Mouse (Mus musculus): ENCODE results near the gene Ros1. TPM values are rescaled to one million over a fixed set of nuclear protein-coding genes. Genes with fewer than 3 reads are reported as not detected.

The Ros1 gene
- total RNA-seq (2018; cell fraction: chromatin; rRNA removed), result not detected
- not detected for total RNA-seq (2018; cell fraction: cytosol; rRNA removed)
- total RNA-seq (2018; cell fraction: nucleus; rRNA removed), result not detected
- not detected in 3 replicates for polyA plus RNA-seq (2018)

DNA sequence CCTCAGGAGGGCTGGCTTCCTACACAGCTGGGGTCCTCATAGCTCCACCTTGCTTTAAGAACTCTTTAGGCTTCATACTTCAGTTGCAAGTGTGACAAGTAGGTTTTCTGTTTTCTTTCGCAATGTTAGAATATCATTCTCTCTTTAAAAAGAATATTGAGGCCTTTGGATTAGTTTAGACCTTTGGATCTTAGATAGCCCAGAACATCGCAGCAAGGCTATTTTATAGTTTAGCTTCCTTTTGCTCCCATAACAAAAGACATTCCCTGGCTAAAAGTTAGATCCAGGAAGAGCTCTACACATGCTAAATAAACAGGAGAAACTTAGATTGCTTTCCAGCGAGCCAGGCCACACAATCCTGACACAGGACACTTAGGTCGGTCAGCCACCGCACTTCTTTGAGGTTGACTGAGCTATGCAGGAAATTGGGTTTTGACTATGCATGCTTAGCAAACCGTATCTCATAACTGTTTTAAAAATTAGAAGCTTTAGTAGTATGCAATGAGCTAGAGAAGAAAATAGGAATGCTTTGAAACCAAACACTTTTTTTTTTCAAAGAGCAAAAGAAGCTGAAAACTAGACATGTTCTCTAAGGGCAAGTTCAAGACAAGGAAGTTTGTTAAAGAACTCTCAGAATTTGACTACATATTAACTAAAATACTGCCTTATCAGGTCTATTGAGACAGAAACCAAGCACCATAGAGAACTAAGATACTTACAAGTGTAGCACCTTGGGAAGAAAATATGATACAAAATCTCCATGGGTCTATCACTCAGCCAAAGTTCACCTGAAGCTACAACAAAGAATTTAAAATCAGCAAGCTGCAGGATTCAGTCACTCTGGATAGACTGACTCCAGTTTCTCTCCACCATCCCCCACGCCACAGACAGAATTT lies at the start of gene Ros1:
Ros1 (minus strand) TSS at position 288 of the 896 bp plus-strand sequence.
- no peaks in the 10 kb centered on the region for H3K36me3 ChIP-seq (ENCODE audit: inconsistent target)
- 85% methylated on average over 7 of the region's 7 CpGs for WGBS (ENCODE audit: missing documents)
- no peak within 1 kb of the TSS for H3K27ac ChIP-seq
- no peaks in the 10 kb centered on the region for H3K79me2 ChIP-seq (ENCODE audit: inconsistent target)
- no peak within 1 kb of the TSS for H3K4me3 ChIP-seq (ENCODE audit: inconsistent target)

DNA sequence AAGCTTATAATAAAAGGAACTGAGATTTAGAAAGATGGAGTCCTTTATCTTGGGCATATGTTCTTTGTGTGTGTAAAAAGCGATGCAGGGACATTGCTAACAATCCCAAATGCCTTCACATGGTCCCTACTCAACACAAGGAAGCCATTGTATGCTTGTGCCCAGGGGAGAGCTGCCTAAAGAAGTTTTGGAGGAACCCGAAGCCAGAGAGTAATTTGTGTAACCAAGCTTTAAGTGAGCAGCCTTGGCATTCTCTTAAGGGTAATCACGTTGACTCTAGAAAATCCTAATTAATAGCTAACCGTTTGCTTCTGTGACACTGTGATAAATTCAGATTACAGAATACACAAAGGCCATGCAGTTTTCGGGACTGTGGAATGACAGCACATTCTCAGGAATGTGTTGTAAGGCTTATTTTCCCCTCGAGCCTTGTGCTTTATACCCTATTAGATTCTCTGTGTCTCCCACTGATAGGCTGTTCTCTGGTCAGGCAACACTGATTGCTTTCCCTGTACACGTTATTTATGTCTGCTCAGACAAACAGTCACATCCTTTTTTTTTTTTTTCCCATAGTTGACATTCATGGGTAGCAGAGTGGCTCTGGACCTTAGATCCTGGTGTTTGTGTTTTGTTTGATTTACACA lies 47.8 kb upstream of the Ros1 start:
- no peak overlapping the region for H3K27ac ChIP-seq
- H3K79me2 ChIP-seq (ENCODE audit: inconsistent target), result no peaks in the 10 kb centered on the region
- H3K4me3 ChIP-seq (ENCODE audit: inconsistent target), result no peak overlapping the region
- no peaks in the 10 kb centered on the region for H3K36me3 ChIP-seq (ENCODE audit: inconsistent target)
- WGBS (ENCODE audit: missing documents), result 90% methylated on average over 7 of the region's 7 CpGs

- H3K4me3 ChIP-seq (ENCODE audit: inconsistent target), result no peak overlapping the region
- H3K79me2 ChIP-seq (ENCODE audit: inconsistent target), result no peaks in the 10 kb centered on the region
- no peak overlapping the region for H3K27ac ChIP-seq
- WGBS (ENCODE audit: missing documents), result 96% methylated on average over 5 of the region's 5 CpGs
- no peaks in the 10 kb centered on the region for H3K36me3 ChIP-seq (ENCODE audit: inconsistent target)
Observed at GRCm38 (mm10) chr10:52242015-52242414, 47.0 kb upstream of the Ros1 start.

- Histone ChIP-seq H3K36me3 (ENCODE audit: inconsistent target) (no peaks in the 10 kb centered on the region), H3K4me3 (ENCODE audit: inconsistent target) (no peak overlapping the region), H3K27ac (no peak overlapping the region), H3K79me2 (ENCODE audit: inconsistent target) (no peaks in the 10 kb centered on the region)
- 89% methylated on average over 5 of the region's 5 CpGs for WGBS (ENCODE audit: missing documents)
Observed at GRCm38 (mm10) chr10:52235461-52235860, 40.4 kb upstream of the Ros1 start.

- 17% methylated on average over 7 of the region's 7 CpGs for WGBS (ENCODE audit: missing documents)
- no peak overlapping the region for H3K27ac ChIP-seq
- no peak overlapping the region for H3K4me3 ChIP-seq (ENCODE audit: inconsistent target)
- no peaks in the 10 kb centered on the region for H3K79me2 ChIP-seq (ENCODE audit: inconsistent target)
- H3K36me3 ChIP-seq (ENCODE audit: inconsistent target), result no peaks in the 10 kb centered on the region
Observed at GRCm38 (mm10) chr10:52234654-52234981, 39.6 kb upstream of the Ros1 start.

DNA sequence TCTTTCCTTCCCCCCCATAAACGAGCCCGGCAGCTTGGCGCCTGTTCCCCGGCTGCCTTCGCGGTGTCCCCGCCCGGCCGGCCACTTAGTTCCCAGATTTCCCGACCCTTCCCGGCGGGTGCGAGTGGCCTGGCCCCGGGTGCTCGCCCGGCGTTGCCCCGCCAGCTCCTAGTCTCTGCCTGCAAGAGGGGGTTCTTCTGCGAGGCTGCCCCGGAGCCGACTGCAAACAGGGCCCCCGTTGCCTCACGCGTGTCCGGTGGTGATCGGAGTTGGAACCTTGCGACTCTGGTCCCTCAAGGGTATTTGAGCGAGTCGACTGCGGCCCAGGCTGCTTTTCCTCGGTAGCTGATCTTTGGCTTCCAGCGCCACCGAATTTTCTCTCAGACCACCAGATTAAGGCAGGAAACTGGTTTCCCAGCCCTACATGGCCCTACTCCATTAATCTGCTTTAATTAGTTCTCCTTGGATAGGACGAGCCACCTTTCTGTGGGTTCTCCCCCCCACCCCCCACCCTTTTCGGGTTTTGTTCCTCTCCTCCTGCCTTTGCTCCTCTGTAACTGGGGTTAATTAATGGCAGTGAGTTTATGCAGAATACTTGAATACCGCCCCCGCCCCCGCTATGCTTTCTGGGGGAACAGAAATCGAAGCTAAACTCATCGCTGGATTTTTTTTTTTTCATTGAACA lies 39.1 kb upstream of the Ros1 start:
- 2% methylated on average over 40 of the region's 40 CpGs for WGBS (ENCODE audit: missing documents)

GRCm38 (mm10) chr10:52233301-52233968 lies 38.4 kb upstream of the Ros1 start, which contains the start of gene Dcbld1:
Gene Dcbld1, plus strand, starts transcription at chr10:52233619.
- 1% methylated on average over 41 of the region's 60 CpGs for WGBS (ENCODE audit: missing documents)
- no peaks in the 10 kb centered on the region for H3K79me2 ChIP-seq (ENCODE audit: inconsistent target)
- no peak within 1 kb of the TSS for H3K27ac ChIP-seq
- no peak within 1 kb of the TSS for H3K4me3 ChIP-seq (ENCODE audit: inconsistent target)
- H3K36me3 ChIP-seq (ENCODE audit: inconsistent target), result no peaks in the 10 kb centered on the region

More for the DNA sequence above, 39.1 kb upstream of the Ros1 start:
- Histone ChIP-seq H3K36me3 (ENCODE audit: inconsistent target) (no peaks in the 10 kb centered on the region), H3K79me2 (ENCODE audit: inconsistent target) (no peaks in the 10 kb centered on the region), H3K27ac (no peak overlapping the region), H3K4me3 (ENCODE audit: inconsistent target) (no peak overlapping the region)

DNA sequence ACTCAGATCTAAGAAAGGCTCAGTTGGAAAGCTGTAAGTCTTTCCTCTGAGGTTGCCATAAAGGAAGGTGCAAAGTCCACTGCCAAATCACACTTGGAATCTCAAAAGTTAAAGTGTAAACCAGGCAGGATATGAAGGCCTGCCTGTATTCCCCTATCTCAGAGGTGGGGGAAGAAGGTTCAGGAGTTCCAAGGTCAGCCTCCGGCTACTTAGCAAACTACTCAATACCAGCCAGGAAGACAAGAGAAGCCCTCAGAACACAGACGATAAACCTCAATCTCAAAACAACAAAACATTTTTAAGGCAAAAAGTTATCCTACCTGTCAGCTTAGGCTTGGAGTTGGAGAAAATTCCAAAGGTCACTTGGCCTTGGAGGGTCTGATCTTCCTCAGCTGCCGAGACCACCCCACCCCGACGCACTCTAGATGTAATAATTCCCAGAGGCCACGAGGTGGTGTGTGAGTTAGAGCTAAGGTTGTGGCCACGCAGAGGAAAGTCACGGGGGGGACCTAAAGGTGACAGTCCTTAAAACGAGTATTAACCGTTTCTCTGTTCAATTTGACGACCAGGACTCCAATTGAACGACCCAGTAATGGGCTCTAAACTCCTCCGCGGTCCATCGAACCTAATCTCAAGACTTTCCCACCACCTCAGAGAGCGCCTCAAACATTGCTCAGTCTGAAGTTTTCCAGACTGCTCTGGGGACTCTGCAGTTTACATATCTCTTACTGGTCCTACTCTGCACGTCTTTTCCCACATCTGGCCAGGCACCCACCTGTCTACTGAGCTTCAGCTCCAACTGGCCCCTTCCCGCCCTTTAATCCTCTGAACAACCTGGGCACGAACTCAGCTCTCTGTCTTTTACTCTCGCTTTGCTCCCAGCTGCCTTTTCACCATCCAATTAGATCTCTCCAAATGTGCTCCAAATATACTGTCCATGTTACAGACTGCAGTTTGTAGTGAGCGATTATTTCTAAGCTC lies 37.4 kb upstream of the Ros1 start:
- Histone ChIP-seq H3K4me3 (ENCODE audit: inconsistent target) (no peak overlapping the region), H3K27ac (no peak overlapping the region), H3K79me2 (ENCODE audit: inconsistent target) (no peaks in the 10 kb centered on the region), H3K36me3 (ENCODE audit: inconsistent target) (no peaks in the 10 kb centered on the region)
- 10% methylated on average over 21 of the region's 21 CpGs for WGBS (ENCODE audit: missing documents)

DNA sequence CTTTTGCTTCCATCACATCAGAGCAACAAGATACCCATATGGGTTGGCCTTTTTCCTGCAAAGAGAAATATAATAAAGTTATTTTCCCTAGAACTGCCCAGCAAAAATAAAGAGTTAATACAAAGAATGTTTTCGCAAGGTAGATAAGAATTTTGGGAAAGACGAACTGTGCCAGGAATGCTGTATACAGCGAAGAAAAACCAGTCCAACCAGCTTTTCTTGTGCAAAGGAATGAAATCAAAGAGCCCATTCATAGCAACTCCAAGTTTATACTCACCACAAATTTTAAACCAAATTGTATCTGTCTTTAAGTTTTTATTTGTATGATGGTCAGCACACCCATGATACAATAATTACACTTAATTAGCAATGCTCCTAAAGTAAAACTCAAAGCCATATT lies 24.6 kb upstream of the Ros1 start:
- no peak overlapping the region for H3K4me3 ChIP-seq (ENCODE audit: inconsistent target)
- no peaks in the 10 kb centered on the region for H3K79me2 ChIP-seq (ENCODE audit: inconsistent target)
- WGBS (ENCODE audit: missing documents), result 90% methylated on average over 3 of the region's 3 CpGs
- no peaks in the 10 kb centered on the region for H3K36me3 ChIP-seq (ENCODE audit: inconsistent target)
- H3K27ac ChIP-seq, result no peak overlapping the region

- no peaks in the 10 kb centered on the region for H3K79me2 ChIP-seq (ENCODE audit: inconsistent target)
- H3K4me3 ChIP-seq (ENCODE audit: inconsistent target), result no peak overlapping the region
- WGBS (ENCODE audit: missing documents), result 47% methylated on average over 7 of the region's 7 CpGs
- no peak overlapping the region for H3K27ac ChIP-seq
- H3K36me3 ChIP-seq (ENCODE audit: inconsistent target), result no peaks in the 10 kb centered on the region
Observed at GRCm38 (mm10) chr10:52217564-52217934, 22.5 kb upstream of the Ros1 start.

GRCm38 (mm10) chr10:52216797-52217563 lies 21.9 kb upstream of the Ros1 start:
- 33% methylated on average over 7 of the region's 7 CpGs for WGBS (ENCODE audit: missing documents)
- Histone ChIP-seq H3K36me3 (ENCODE audit: inconsistent target) (no peaks in the 10 kb centered on the region), H3K27ac (no peak overlapping the region), H3K4me3 (ENCODE audit: inconsistent target) (no peak overlapping the region), H3K79me2 (ENCODE audit: inconsistent target) (no peaks in the 10 kb centered on the region)

DNA sequence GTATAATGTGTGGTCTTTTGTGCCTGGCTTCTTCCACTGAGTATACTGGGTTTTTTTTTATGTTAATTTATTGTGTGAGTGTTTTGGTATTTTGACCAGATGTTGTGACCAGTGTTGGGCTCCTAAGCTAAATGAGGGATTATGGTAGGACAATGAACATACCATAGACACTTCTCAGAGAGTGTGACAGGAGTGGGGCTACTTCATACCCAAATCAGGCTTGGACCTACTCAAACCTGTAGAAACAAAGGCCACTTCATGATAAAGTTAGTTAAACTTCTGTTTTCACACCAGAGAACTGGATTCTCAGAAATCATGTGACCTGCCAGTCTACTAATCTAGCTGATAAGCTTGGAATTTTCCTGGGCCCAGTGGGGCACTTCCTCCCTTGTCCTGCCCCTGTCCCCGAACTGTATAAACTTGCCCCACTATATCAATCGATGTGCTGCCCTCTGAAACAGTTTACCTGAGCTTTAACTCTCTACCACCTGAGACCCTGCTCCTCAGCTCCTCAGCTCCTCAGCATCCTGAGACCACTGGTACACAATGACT lies 20.3 kb upstream of the Ros1 start:
- H3K27ac ChIP-seq, result no peak overlapping the region
- 54% methylated on average over 2 of the region's 2 CpGs for WGBS (ENCODE audit: missing documents)
- no peaks in the 10 kb centered on the region for H3K36me3 ChIP-seq (ENCODE audit: inconsistent target)
- no peak overlapping the region for H3K4me3 ChIP-seq (ENCODE audit: inconsistent target)
- no peaks in the 10 kb centered on the region for H3K79me2 ChIP-seq (ENCODE audit: inconsistent target)

DNA sequence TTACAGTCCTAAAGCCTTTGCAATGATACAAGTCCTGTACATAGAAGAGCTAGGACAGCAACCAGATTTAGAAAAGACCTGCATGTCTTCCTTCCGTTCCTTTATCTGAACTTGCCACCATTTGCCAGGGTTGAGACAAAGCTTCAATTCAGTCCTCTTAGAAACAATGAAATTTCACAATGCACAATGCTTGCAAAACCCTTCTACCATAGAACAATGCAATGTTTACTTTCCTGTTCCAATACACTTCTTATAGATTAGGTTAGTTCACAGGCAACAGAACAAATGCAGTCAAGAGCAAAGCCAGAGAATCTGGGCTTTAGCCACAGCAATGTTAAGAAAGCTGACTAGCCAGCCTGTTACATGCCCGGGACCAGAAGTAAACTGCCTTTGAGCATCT lies 9.0 kb upstream of the Ros1 start:
- no peak overlapping the region for H3K27ac ChIP-seq
- 73% methylated on average over 2 of the region's 2 CpGs for WGBS (ENCODE audit: missing documents)
- H3K36me3 ChIP-seq (ENCODE audit: inconsistent target), result no peaks in the 10 kb centered on the region
- no peak overlapping the region for H3K4me3 ChIP-seq (ENCODE audit: inconsistent target)
- no peaks in the 10 kb centered on the region for H3K79me2 ChIP-seq (ENCODE audit: inconsistent target)

All from macrophage (primary cell).